ENCODE assay signal across 8 mouse cellular contexts in the genomic region with DNA sequence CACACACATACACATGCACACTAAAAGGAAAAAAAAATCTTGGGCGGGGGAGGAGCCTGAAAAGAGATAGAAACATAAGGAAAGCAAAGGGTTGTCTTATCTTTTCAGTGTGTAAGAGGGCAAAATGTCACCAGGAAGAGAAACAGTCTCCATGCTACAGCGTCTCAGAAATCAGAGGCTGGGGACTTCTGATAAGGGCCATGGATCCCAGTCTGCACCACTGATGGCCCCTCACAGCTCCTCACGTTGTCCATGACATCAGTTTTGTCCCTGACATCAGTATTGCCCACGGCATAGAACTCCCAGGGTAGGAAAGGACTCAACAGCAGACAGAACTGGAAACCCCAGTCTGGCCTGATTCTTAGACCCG.
DNase-seq lines count a peak whose midpoint lies in the region; ATAC-seq and TF ChIP-seq lines count a peak whose summit lies in the region.

No protein-coding gene starts in this region.

- no peak for TF ChIP-seq CTCF in hindbrain, postnatal 0 days (IDR thresholded peaks at IDR 0.05; ENCODE audit: low read depth)

- peaks cover 27% of the 10 kb centered on the region for H3K27me3 ChIP-seq in heart, embryonic 13.5 days (replicated peaks)
- peaks cover 55% of the 10 kb centered on the region for H3K27me3 ChIP-seq in embryonic facial prominence, embryonic 10.5 days (replicated peaks; ENCODE audit: low read depth, poor library complexity, severe bottlenecking)
- no peaks in the 10 kb centered on the region for H3K27me3 ChIP-seq in hindbrain, postnatal 0 days (ENCODE audit: insufficient read depth, low read length)
- peaks cover 24% of the 10 kb centered on the region; the same call in 1 of the 2 replicates for H3K27me3 ChIP-seq in midbrain, embryonic 14.5 days (ENCODE audit: control insufficient read depth, insufficient read depth, low read length)

- H3K4me1 ChIP-seq in heart, embryonic 13.5 days = peaks cover 32% of the 10 kb centered on the region
- peaks cover 60% of the 10 kb centered on the region for H3K4me1 ChIP-seq in embryonic facial prominence, embryonic 10.5 days
- no peaks in the 10 kb centered on the region for H3K4me1 ChIP-seq in hindbrain, postnatal 0 days (ENCODE audit: insufficient read depth, low read length)
- peaks cover 19% of the 10 kb centered on the region; the same call in 1 of the 2 replicates for H3K4me1 ChIP-seq in midbrain, embryonic 14.5 days (ENCODE audit: control insufficient read depth, insufficient read depth, low read length)

- peak overlapping the region; percentile 58 for H3K4me3 ChIP-seq in heart, embryonic 13.5 days
- H3K4me3 ChIP-seq in embryonic facial prominence, embryonic 10.5 days = peak overlapping the region; percentile 63
- no peak overlapping the region for H3K4me3 ChIP-seq in hindbrain, postnatal 0 days (ENCODE audit: low read length)
- H3K4me3 ChIP-seq in midbrain, embryonic 14.5 days (replicated peaks; ENCODE audit: low read depth, low read length) = no peak overlapping the region; the same call in 1 of the 2 replicates

- ATAC-seq in heart, embryonic 13.5 days (ENCODE audit: extremely low read depth, insufficient number of reproducible peaks, low FRiP score, low TSS enrichment) = no peak
- ATAC-seq in hindbrain, postnatal 0 days = no peak
- no peak for ATAC-seq in midbrain, embryonic 14.5 days (ENCODE audit: low FRiP score, low TSS enrichment)

- peak overlapping the region; percentile 92 for H3K4me2 ChIP-seq in heart, embryonic 13.5 days
- peak overlapping the region; percentile 69 for H3K4me2 ChIP-seq in hindbrain, postnatal 0 days (ENCODE audit: low read depth, low read length)
- H3K4me2 ChIP-seq in midbrain, embryonic 14.5 days (ENCODE audit: low read length) = peak overlapping the region; percentile 73

- DNase-seq in heart, postnatal 36 days = no peak
- no peak for DNase-seq in embryonic facial prominence, embryonic 10.5 days (ENCODE audit: low spot score)
- DNase-seq in hindbrain, postnatal 0 days (ENCODE audit: low spot score) = no peak
- no peak for DNase-seq in midbrain, embryonic 14.5 days
- DNase-seq in right cerebral cortex, adult 18-20 months = no peak
- no peak for DNase-seq in right cerebral cortex, postnatal 25 days
- DNase-seq in embryo, embryonic 9.5 days (ENCODE audit: extremely low spot score) = no peak

- no peaks in the 10 kb centered on the region for H3K36me3 ChIP-seq in heart, embryonic 13.5 days
- H3K36me3 ChIP-seq in embryonic facial prominence, embryonic 10.5 days (replicated peaks) = no peaks in the 10 kb centered on the region
- no peaks in the 10 kb centered on the region for H3K36me3 ChIP-seq in hindbrain, postnatal 0 days (ENCODE audit: insufficient read depth, low read length)
- H3K36me3 ChIP-seq in midbrain, embryonic 14.5 days (ENCODE audit: control insufficient read depth, insufficient read depth, low read length) = no peaks in the 10 kb centered on the region

- 11% methylated on average over 5 of the region's 5 CpGs for WGBS in heart, embryonic 13.5 days
- WGBS in embryonic facial prominence, embryonic 10.5 days = 25% methylated on average over 5 of the region's 5 CpGs
- 26% methylated on average over 5 of the region's 5 CpGs for WGBS in hindbrain, postnatal 0 days
- 29% methylated on average over 5 of the region's 5 CpGs for WGBS in midbrain, embryonic 14.5 days

- H3K9ac ChIP-seq in heart, embryonic 13.5 days = peak overlapping the region; percentile 81
- H3K9ac ChIP-seq in hindbrain, postnatal 0 days (replicated peaks; ENCODE audit: low read length) = no peak overlapping the region
- peak overlapping the region; percentile 48; the same call in 1 of the 2 replicates for H3K9ac ChIP-seq in midbrain, embryonic 14.5 days (replicated peaks; ENCODE audit: low read length)

- peak overlapping the region; percentile 51 for H3K27ac ChIP-seq in heart, embryonic 13.5 days (replicated peaks)
- H3K27ac ChIP-seq in embryonic facial prominence, embryonic 10.5 days (replicated peaks) = peak overlapping the region; percentile 80; the same call in 1 of the 2 replicates
- H3K27ac ChIP-seq in hindbrain, postnatal 0 days = peak overlapping the region; percentile 37
- peak overlapping the region; percentile 77 for H3K27ac ChIP-seq in midbrain, embryonic 14.5 days (replicated peaks; ENCODE audit: low read depth, low read length)

- no peaks in the 10 kb centered on the region for H3K9me3 ChIP-seq in heart, embryonic 13.5 days
- H3K9me3 ChIP-seq in embryonic facial prominence, embryonic 10.5 days = no peaks in the 10 kb centered on the region
- H3K9me3 ChIP-seq in hindbrain, postnatal 0 days (ENCODE audit: low read length) = no peaks in the 10 kb centered on the region
- no peaks in the 10 kb centered on the region for H3K9me3 ChIP-seq in midbrain, embryonic 14.5 days (ENCODE audit: control insufficient read depth, low read length)

- intact Hi-C loops in heart, postnatal 36 days (cut with DNase I) = loop anchor here (1.0 to 5.0 kb wide), 3 partner anchors 38 to 179 kb away; no protein-coding TSS in a partner anchor

Comparison
In these comparisons a context has a peak if more than half of its experiments do, and no peak if none do; other contexts are left out.
1. H3K4me3 ChIP-seq: peak in heart, embryonic 13.5 days (single experiment) and embryonic facial prominence, embryonic 10.5 days (single experiment); none in hindbrain, postnatal 0 days (single experiment) and midbrain, embryonic 14.5 days (single experiment).
2. Peak in every context shown above with its lines, with median percentiles within 50 percentile points of each other: H3K27ac ChIP-seq and H3K4me2 ChIP-seq.